25 mouse cellular contexts compared by ENCODE assay signal in genomic region chr3:77075055-77075454, GRCm38 (mm10).
"Had no signal": no experiment of that assay in that cellular context is flagged by ENCODE, and none has a peak within 500 bp of the region (broad histone marks: within the 10 kb centered on the region; RNA-seq: fewer than 3 reads in every experiment).

No protein-coding gene starts in this region.

- H3K4me2 ChIP-seq: heart, embryonic 12.5 days; hindbrain, embryonic 12.5 days; hindbrain, embryonic 14.5 days; intestine, embryonic 15.5 days; limb, embryonic 13.5 days; limb, embryonic 15.5 days; liver, embryonic 12.5 days had no signal

- H3K4me3 ChIP-seq: heart, embryonic 10.5 days; heart, embryonic 12.5 days; hindbrain, embryonic 10.5 days; hindbrain, embryonic 12.5 days; intestine, embryonic 15.5 days; layer of hippocampus, adult 2 months; left cerebral cortex, adult 2 months; limb, embryonic 13.5 days; limb, embryonic 15.5 days; liver, embryonic 12.5 days had no signal

- H3K9me3 ChIP-seq: heart, embryonic 10.5 days; heart, embryonic 12.5 days; hindbrain, embryonic 10.5 days; hindbrain, embryonic 12.5 days; intestine, embryonic 15.5 days; limb, embryonic 13.5 days; limb, embryonic 15.5 days; liver, embryonic 12.5 days had no signal

- H3K27ac ChIP-seq: heart, embryonic 10.5 days; hindbrain, embryonic 10.5 days; hindbrain, embryonic 12.5 days; hindbrain, embryonic 14.5 days; intestine, embryonic 15.5 days; layer of hippocampus, adult 2 months; left cerebral cortex, adult 2 months; limb, embryonic 13.5 days; limb, embryonic 15.5 days; liver, embryonic 12.5 days; liver, embryonic 14.5 days had no signal

- DNase-seq: gastrocnemius, postnatal 14 days; gastrocnemius, postnatal 36 days; heart, adult 18-20 months; heart, postnatal 10 days; heart, postnatal 4 days; kidney, adult 18-20 months; kidney, adult 8-10 months; kidney, postnatal 10 days; kidney, postnatal 25 days; kidney, postnatal 4 days had no signal

- H3K4me1 ChIP-seq: heart, embryonic 10.5 days; heart, embryonic 12.5 days; hindbrain, embryonic 10.5 days; hindbrain, embryonic 12.5 days; intestine, embryonic 15.5 days; limb, embryonic 13.5 days; limb, embryonic 15.5 days; liver, embryonic 12.5 days had no signal

- ATAC-seq: hindbrain, embryonic 16.5 days; inflammation-experienced regulatory T-cells, adult 6 months; intestine, embryonic 15.5 days; intestine, postnatal 0 days; liver, embryonic 12.5 days had no signal

- H3K9ac ChIP-seq: heart, embryonic 12.5 days; hindbrain, embryonic 12.5 days; hindbrain, embryonic 14.5 days; intestine, embryonic 15.5 days; limb, embryonic 13.5 days; limb, embryonic 15.5 days; liver, embryonic 12.5 days; liver, embryonic 14.5 days had no signal

- H3K36me3 ChIP-seq: heart, embryonic 10.5 days; heart, embryonic 12.5 days; hindbrain, embryonic 10.5 days; hindbrain, embryonic 12.5 days; intestine, embryonic 15.5 days; limb, embryonic 13.5 days; limb, embryonic 15.5 days; liver, embryonic 12.5 days had no signal

- H3K27me3 ChIP-seq: heart, embryonic 12.5 days; hindbrain, embryonic 12.5 days; intestine, embryonic 15.5 days; limb, embryonic 13.5 days; limb, embryonic 15.5 days; liver, embryonic 12.5 days had no signal
